Mouse (Mus musculus): ENCODE results near the gene Arap1. TPM values are rescaled to one million over a fixed set of nuclear protein-coding genes. Genes with fewer than 3 reads are reported as not detected.

Arap1 gene
- polyA plus RNA-seq, 1 experiment from 2014 or later: 22.5 TPM

- no peaks in the 10 kb centered on the region for H3K36me3 ChIP-seq (ENCODE audit: control insufficient read depth, insufficient read depth)
- 19% methylated on average over 5 of the region's 5 CpGs for WGBS (ENCODE audit: insufficient replicate concordance)
- no peaks in the 10 kb centered on the region; the same call in 1 of the 2 replicates for H3K4me1 ChIP-seq (ENCODE audit: control insufficient read depth, low read depth, low read length)
- H3K9me3 ChIP-seq (replicated peaks; ENCODE audit: control insufficient read depth, low read length): no peaks in the 10 kb centered on the region
- peaks cover 8% of the 10 kb centered on the region for H3K27me3 ChIP-seq (ENCODE audit: control insufficient read depth, insufficient read depth, low read depth, low read length)
- no peak overlapping the region for H3K4me3 ChIP-seq (ENCODE audit: low read depth, low read length)
- H3K9ac ChIP-seq (ENCODE audit: low read depth, low read length): no peak overlapping the region
- no peak overlapping the region for H3K4me2 ChIP-seq (ENCODE audit: low read depth, low read length)
- H3K27ac ChIP-seq (ENCODE audit: low read length): no peak overlapping the region
- no peak for ATAC-seq (ENCODE audit: low read depth)
These were observed 108.9 kb downstream of the Arap1 start for GRCm38 (mm10) chr7:101456789-101457188.

DNA sequence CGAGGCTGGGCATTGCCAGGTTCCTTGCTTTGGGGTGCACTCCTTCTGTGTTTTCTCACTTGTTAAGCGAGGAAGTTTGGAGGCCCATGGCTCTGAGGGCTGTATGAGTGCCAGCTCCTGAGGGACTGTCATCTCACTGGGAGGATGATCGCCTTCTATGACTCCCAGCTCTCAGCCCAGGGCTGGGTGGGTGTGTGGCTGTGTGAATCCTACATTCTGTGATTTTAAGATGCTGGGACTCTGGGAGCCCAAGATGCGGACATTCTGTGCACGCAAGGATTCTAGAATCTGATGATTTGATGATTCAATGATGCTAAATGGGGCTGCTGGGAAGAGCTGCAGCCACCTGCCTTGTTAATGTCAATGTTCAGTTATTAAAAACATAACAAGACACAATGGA lies 109.4 kb downstream of the Arap1 start:
- no peak for ATAC-seq (ENCODE audit: low read depth)
- WGBS (ENCODE audit: insufficient replicate concordance): 59% methylated on average over 5 of the region's 5 CpGs
- no peak overlapping the region for H3K27ac ChIP-seq (ENCODE audit: low read length)
- H3K36me3 ChIP-seq (ENCODE audit: control insufficient read depth, insufficient read depth): no peaks in the 10 kb centered on the region
- no peaks in the 10 kb centered on the region for H3K9me3 ChIP-seq (replicated peaks; ENCODE audit: control insufficient read depth, low read length)
- no peak overlapping the region for H3K4me3 ChIP-seq (ENCODE audit: low read depth, low read length)
- no peak overlapping the region for H3K9ac ChIP-seq (ENCODE audit: low read depth, low read length)
- H3K4me2 ChIP-seq (ENCODE audit: low read depth, low read length): no peak overlapping the region
- H3K27me3 ChIP-seq (ENCODE audit: control insufficient read depth, insufficient read depth, low read depth, low read length): peaks cover 3% of the 10 kb centered on the region
- no peaks in the 10 kb centered on the region; the same call in 1 of the 2 replicates for H3K4me1 ChIP-seq (ENCODE audit: control insufficient read depth, low read depth, low read length)

DNA sequence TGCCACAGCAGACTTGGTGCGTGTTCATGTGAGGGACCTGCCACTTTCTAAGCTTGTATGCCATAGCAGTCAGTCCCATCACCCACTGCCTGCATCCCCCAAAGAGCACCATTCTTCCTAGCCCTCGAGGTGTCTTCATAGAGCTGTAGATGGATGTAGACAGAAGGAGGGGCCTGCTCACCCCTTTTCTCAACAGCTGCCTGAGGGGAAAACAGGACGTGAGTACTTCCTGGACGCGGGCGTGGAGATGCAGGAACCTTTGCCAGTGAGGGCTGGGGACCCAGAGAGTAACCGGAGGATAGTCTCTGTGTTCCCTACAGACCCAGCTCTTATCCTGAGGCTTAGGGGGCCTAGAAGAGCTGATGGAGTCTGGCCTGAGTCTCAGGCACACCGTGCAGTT lies 109.9 kb downstream of the Arap1 start:
- Histone ChIP-seq H3K4me3 (ENCODE audit: low read depth, low read length) (no peak overlapping the region), H3K4me1 (ENCODE audit: control insufficient read depth, low read depth, low read length) (no peaks in the 10 kb centered on the region; the same call in 1 of the 2 replicates), H3K27me3 (ENCODE audit: control insufficient read depth, insufficient read depth, low read depth, low read length) (no peaks in the 10 kb centered on the region), H3K4me2 (ENCODE audit: low read depth, low read length) (no peak overlapping the region), H3K27ac (ENCODE audit: low read length) (no peak overlapping the region), H3K36me3 (ENCODE audit: control insufficient read depth, insufficient read depth) (no peaks in the 10 kb centered on the region), H3K9ac (ENCODE audit: low read depth, low read length) (no peak overlapping the region), H3K9me3 (replicated peaks; ENCODE audit: control insufficient read depth, low read length) (no peaks in the 10 kb centered on the region)
- 22% methylated on average over 8 of the region's 8 CpGs for WGBS (ENCODE audit: insufficient replicate concordance)
- ATAC-seq (ENCODE audit: low read depth): no peak

DNA sequence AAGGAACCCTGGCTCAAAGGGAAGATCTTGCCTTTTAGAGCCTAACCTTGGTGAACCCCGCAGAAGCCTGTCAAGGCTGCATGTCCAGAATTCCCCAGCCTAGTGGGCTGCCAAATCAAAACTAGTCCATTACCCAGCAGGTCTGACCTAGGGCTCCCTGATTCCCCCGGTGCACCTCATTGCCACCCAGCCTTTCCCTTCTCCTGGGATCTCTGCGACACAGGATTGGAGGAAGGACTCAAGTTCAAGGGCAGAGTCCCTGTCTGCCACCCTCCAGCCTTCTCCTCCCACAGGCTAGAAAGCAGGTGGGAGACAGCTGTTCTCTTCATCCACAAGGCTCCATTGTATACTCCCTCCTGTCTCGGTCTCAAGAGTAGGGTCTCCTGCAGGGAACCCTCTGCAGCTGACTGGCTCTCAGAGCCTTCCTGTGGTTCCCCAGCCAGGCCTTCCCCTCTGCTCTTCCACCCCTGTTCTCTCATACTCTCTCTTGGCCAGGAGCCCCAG lies 110.5 kb downstream of the Arap1 start:
- H3K4me3 ChIP-seq (ENCODE audit: low read depth, low read length): no peak overlapping the region
- H3K36me3 ChIP-seq (ENCODE audit: control insufficient read depth, insufficient read depth): no peaks in the 10 kb centered on the region
- H3K9me3 ChIP-seq (replicated peaks; ENCODE audit: control insufficient read depth, low read length): no peaks in the 10 kb centered on the region
- no peak overlapping the region for H3K9ac ChIP-seq (ENCODE audit: low read depth, low read length)
- no peak overlapping the region for H3K4me2 ChIP-seq (ENCODE audit: low read depth, low read length)
- H3K27me3 ChIP-seq (ENCODE audit: control insufficient read depth, insufficient read depth, low read depth, low read length): no peaks in the 10 kb centered on the region
- no peak for ATAC-seq (ENCODE audit: low read depth)
- no peak overlapping the region for H3K27ac ChIP-seq (ENCODE audit: low read length)
- H3K4me1 ChIP-seq (ENCODE audit: control insufficient read depth, low read depth, low read length): no peaks in the 10 kb centered on the region; the same call in 1 of the 2 replicates
- WGBS (ENCODE audit: insufficient replicate concordance): 61% methylated on average over 4 of the region's 4 CpGs

GRCm38 (mm10) chr7:101459305-101459813 lies 111.5 kb downstream of the Arap1 start:
- Histone ChIP-seq H3K9me3 (replicated peaks; ENCODE audit: control insufficient read depth, low read length) (no peaks in the 10 kb centered on the region), H3K27ac (ENCODE audit: low read length) (no peak overlapping the region), H3K36me3 (ENCODE audit: control insufficient read depth, insufficient read depth) (no peaks in the 10 kb centered on the region), H3K4me3 (ENCODE audit: low read depth, low read length) (no peak overlapping the region), H3K4me1 (ENCODE audit: control insufficient read depth, low read depth, low read length) (no peaks in the 10 kb centered on the region; the same call in 1 of the 2 replicates), H3K9ac (ENCODE audit: low read depth, low read length) (no peak overlapping the region), H3K27me3 (ENCODE audit: control insufficient read depth, insufficient read depth, low read depth, low read length) (no peaks in the 10 kb centered on the region), H3K4me2 (ENCODE audit: low read depth, low read length) (no peak overlapping the region)
- no peak for ATAC-seq (ENCODE audit: low read depth)
- 49% methylated on average over 9 of the region's 9 CpGs for WGBS (ENCODE audit: insufficient replicate concordance)

GRCm38 (mm10) chr7:101459923-101460607 lies 112.2 kb downstream of the Arap1 start:
- no peaks in the 10 kb centered on the region for H3K27me3 ChIP-seq (ENCODE audit: control insufficient read depth, insufficient read depth, low read depth, low read length)
- H3K27ac ChIP-seq (ENCODE audit: low read length): no peak overlapping the region
- no peak; the same call in 1 of the 2 replicates for ATAC-seq (ENCODE audit: low read depth)
- H3K4me2 ChIP-seq (ENCODE audit: low read depth, low read length): no peak overlapping the region
- H3K9me3 ChIP-seq (replicated peaks; ENCODE audit: control insufficient read depth, low read length): no peaks in the 10 kb centered on the region
- H3K4me3 ChIP-seq (ENCODE audit: low read depth, low read length): no peak overlapping the region
- 33% methylated on average over 10 of the region's 10 CpGs for WGBS (ENCODE audit: insufficient replicate concordance)
- no peak overlapping the region for H3K9ac ChIP-seq (ENCODE audit: low read depth, low read length)
- peaks cover 3% of the 10 kb centered on the region for H3K4me1 ChIP-seq (ENCODE audit: control insufficient read depth, low read depth, low read length)
- no peaks in the 10 kb centered on the region for H3K36me3 ChIP-seq (ENCODE audit: control insufficient read depth, insufficient read depth)

DNA sequence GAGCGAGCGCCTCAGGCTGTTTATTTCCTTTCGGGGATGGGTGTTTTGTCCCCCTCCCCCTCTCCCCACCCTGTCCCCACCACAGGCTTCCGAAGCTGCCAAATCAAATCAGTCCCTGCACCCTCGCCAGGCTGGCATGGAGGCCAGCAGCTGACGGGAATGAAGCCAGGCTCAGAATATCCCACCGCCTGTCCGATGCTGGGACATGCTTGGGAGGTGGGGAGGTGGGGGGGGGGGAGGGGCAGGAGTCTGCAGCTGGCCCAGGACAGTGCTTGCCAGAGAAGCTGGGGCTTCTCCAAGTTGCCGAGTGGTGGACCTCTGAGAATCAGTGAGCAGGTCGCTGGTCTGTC lies 112.7 kb downstream of the Arap1 start:
- Histone ChIP-seq H3K4me2 (ENCODE audit: low read depth, low read length) (no peak overlapping the region), H3K9me3 (replicated peaks; ENCODE audit: control insufficient read depth, low read length) (no peaks in the 10 kb centered on the region), H3K27ac (ENCODE audit: low read length) (no peak overlapping the region), H3K4me1 (ENCODE audit: control insufficient read depth, low read depth, low read length) (peaks cover 6% of the 10 kb centered on the region), H3K9ac (ENCODE audit: low read depth, low read length) (no peak overlapping the region), H3K36me3 (ENCODE audit: control insufficient read depth, insufficient read depth) (no peaks in the 10 kb centered on the region), H3K4me3 (ENCODE audit: low read depth, low read length) (no peak overlapping the region), H3K27me3 (ENCODE audit: control insufficient read depth, insufficient read depth, low read depth, low read length) (no peaks in the 10 kb centered on the region)
- ATAC-seq (ENCODE audit: low read depth): no peak
- 53% methylated on average over 10 of the region's 10 CpGs for WGBS (ENCODE audit: insufficient replicate concordance)

GRCm38 (mm10) chr7:101461571-101461970 lies 113.7 kb downstream of the Arap1 start:
- WGBS (ENCODE audit: insufficient replicate concordance): 63% methylated on average over 11 of the region's 11 CpGs
- no peak overlapping the region for H3K4me2 ChIP-seq (ENCODE audit: low read depth, low read length)
- ATAC-seq (ENCODE audit: low read depth): no peak
- no peak overlapping the region for H3K27ac ChIP-seq (ENCODE audit: low read length)
- no peaks in the 10 kb centered on the region for H3K27me3 ChIP-seq (ENCODE audit: control insufficient read depth, insufficient read depth, low read depth, low read length)
- no peak overlapping the region for H3K9ac ChIP-seq (ENCODE audit: low read depth, low read length)
- H3K4me3 ChIP-seq (ENCODE audit: low read depth, low read length): no peak overlapping the region
- H3K36me3 ChIP-seq (ENCODE audit: control insufficient read depth, insufficient read depth): no peaks in the 10 kb centered on the region
- H3K9me3 ChIP-seq (replicated peaks; ENCODE audit: control insufficient read depth, low read length): no peaks in the 10 kb centered on the region
- peaks cover 6% of the 10 kb centered on the region for H3K4me1 ChIP-seq (ENCODE audit: control insufficient read depth, low read depth, low read length)
